Mouse (Mus musculus) kidney, adult 11 months (tissue): ENCODE measurements around the gene Esr1.

Experiments
- DNase-seq: peaks from one replicate; pipeline ENCODE4 v3.0.0; 2022

Gene Esr1

DNA sequence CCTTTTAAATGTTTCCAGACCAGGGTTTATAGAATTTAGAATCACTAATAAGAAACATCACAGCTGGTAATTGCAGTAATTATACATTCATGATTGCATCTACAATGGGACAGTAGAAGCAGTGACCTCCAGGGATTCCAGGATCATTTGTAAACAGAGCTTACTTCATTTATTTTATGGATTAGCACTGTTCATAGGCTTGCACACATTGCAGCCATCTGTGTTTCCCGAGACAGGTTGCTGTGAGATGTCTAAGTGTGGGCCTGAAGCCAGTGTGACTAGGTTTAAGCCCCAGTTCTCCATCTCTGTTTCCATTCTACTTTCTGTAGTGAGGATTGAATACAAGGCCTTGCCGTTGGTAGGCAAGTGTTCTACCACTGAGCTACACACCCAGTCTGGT lies 236.1 kb downstream of the Esr1 start:
- DNase-seq = no peak

DNA sequence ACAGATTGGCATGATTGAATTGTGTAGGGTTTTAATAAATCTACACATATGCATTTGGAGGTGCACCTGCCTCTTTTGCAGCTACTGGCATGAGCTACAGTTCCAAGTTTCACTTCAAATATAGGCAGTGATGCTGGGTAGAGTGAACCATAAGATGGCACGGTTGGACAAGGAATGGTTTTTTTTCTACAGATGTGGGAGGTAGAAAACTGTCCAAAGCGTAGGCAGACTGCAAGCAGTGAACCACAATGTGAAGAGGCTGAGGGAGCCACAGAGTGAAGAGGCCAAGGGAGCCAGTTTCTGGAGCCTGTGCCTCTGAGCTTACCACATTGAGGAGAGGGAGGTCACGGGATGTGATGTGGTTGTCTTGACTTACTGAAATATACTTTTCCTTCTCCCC lies 238.5 kb downstream of the Esr1 start:
- no peak for DNase-seq

DNA sequence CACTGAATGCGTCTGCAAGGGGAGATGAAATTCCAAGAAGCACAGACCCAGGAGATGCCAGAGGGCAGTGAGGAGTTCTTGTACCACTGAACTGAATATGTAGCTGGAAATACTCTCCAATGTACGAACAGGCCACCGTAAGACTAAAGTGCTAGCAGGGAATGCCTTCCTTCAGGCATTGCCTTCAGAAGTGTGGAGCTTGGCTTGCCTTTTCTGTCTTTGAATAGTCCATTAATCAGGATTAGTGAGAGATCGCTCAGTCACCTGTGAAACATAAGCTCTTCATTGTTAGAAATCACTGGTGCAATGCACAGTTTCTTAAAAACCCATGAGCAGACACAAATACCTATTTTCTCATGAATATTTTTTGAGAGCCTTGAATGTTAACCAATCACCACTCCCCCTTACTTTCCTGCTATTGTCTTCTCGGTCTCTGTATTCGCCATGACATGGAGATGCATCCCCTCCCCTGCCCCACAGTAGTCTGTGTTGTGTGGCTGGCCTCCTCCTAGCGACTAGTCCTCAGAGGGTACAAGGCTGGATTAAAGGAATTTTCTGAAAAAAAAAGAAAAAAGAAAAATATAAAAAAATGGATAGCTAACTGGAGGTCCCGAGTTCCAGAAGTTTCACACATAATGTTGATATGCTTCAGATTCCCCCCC lies 263.8 kb downstream of the Esr1 start:
- DNase-seq = no peak

DNA sequence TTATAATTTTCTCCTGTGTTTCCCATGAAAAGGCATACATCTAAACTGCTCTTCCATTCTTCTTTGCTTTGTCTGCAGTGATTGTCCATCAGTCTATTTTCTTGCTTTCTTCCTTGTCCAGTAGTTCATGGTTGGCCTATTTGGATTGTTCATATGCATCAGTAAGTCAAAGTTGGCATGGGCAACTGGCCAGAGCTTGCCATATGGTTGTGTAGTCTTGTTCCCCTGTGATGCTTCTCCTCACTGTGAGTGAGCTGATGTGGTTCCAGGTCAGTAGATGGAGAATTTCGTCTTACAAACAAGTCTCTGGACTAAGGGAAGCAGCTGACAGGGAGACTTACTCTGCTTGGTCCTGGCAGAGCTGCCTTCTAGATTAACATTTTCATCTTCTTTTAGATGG lies 270.0 kb downstream of the Esr1 start:
- DNase-seq = no peak

DNA sequence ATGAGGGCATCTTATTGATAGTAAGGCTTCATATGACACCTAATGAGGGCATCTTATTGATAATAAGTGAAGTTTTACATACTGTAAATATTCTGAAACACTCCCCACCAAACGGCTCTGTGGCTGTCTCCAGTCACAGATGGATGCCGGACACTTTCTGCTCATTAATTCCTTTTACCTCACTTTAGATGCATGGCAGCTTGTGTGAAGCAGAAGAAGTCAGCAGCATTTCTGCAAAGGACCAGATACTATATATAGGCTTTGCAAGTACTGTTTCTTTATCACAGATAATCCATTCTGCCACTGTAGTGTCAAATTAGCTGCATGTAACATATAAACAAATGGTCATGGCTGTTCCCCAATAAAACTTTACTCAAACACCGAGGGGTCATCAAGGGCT lies 274.1 kb downstream of the Esr1 start:
- DNase-seq = no peak

DNA sequence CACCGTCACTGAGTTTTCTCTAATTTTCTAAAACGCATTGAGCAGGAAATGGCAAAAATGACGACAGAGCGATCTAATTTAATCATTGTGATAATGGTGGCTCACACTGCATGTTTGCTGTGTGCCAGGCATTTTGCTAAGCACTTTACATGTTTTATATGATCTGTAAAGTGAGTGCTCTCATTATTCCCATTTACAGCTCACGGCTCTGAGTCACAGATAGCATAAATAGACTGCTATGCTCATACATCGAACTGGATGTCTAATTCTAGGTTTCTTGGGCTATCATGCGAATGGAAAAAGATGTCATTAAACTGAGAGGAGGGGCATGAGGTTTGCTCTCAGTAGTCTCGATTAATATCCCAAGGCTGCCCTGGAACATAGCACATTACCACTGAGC lies 274.6 kb downstream of the Esr1 start:
- no peak for DNase-seq

DNA sequence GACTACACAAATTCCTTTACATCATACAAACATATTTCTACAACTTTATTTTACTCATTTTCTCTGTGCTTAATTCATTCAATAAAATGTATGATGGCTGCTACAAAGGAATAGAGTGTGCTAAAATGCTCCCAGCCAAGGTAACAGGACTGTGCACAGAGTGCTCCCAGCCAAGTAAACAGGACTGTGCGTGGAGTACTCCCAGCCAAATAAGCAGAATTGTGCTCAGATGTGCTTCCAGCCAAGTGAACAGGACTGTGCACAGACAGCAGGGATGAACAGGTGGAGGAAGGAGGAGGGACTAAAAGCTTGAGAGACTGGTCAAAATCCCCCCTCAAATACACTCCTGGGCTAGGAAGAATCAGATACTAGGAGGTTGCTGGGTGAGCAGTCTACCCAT lies 282.1 kb downstream of the Esr1 start:
- DNase-seq = no peak

DNA sequence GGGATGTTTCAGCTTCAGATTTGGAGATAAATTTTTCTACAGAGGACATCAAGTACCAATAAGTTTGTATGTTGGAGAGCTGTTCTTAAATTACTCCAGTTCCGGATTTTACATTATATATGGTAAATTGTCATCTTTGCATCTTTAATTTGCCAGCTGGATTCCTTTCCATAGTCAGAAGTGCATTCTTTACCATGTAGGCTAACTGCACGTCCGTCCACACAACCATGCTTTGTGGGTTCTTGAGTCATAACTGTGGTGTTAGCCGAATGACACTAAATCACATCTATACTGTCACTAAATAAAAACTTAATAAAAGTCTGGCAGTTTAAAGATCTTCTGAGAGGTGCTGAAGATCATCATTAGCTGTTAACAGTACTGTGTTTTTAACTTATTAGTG lies 286.4 kb downstream of the Esr1 start:
- no peak for DNase-seq

DNA sequence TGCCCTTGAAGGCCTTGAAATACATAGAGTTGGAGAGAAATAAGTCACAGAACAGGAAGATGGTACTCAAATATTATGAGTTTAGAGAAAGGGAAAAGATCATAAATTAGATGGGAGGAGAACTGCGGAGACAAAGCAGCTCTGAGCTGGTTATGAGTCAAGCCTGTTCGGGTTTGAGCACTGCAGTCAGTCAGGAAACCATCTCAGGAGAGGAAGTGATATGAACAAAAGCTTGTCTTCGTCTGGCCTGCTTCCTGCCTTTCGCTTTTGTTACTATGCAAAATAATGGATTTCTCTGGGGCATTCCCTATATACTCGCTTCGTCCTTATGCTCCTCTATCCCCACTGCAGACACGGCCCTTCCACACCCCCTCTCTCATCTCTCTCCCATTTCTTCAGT lies 288.9 kb downstream of the Esr1 start:
- DNase-seq = no peak

GRCm38 (mm10) chr10:4909271-4909670 lies 297.9 kb downstream of the Esr1 start:
- DNase-seq = no peak

- no peak for DNase-seq
Observed at GRCm38 (mm10) chr10:4910451-4910850, 299.1 kb downstream of the Esr1 start.

DNA sequence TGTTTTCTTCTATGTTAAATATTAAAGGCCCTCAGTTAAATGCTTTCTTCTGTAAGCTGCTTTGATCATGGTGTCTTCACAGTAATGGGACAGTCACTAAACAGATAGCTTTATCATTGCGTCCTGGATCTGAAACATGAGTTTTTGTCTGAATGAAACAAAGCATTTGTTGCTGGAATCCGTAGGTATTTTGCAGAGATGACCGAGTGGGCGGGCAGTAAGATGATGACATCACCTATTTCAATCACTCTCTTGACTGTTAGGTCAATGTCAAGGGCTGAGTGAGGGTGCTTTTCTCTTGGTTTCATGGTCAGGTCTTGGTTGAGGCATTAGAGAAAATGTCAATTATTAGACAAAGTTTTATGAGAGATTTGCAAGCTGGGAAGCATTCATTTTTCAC lies 307.7 kb downstream of the Esr1 start:
- DNase-seq = no peak

GRCm38 (mm10) chr10:4923616-4924015 lies 312.2 kb downstream of the Esr1 start:
- no peak for DNase-seq

DNA sequence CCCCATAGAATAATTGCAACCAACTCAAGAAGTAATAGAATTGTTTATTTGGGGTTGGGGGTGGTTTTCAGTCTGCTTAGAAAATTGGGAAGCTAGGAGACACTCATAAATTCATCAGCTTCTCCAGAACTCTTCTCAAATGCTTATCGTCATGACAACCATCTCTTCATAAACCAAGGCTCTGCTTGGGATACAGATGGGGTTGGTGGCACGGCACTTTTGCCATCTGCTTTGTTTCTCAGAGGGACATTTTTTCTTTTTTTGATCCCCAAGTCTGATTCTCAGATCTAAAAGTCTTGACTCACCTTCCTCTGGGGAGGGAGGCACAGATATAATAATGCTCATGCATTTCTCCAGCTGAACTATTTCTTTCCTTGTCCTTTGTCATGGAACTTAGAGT lies 313.0 kb downstream of the Esr1 start:
- no peak for DNase-seq

GRCm38 (mm10) chr10:4943148-4943547 lies 331.8 kb downstream of the Esr1 start:
- DNase-seq = no peak

GRCm38 (mm10) chr10:4944725-4945124 lies 333.3 kb downstream of the Esr1 start:
- DNase-seq = no peak

- no peak for DNase-seq
Observed at GRCm38 (mm10) chr10:4965768-4966167, 354.4 kb downstream of the Esr1 start.

DNA sequence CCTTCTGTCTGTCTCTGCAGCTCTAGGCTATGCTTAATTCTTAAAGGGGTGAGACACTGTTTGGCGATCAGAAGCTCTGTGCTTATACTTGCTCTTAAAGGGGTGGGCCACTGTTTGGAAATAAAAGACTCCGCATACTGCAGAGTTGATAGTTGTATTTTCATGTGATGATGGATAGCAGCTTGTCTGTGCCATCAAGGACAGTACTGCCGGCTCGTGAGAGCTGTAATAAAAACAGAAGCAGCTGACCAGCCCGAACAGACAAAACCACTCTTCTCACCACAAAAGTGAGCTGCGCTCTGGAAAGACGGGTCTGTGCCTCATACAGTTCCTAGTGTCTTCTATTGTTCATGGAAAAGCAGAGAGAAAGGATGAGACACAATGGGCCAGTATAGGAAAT lies 359.8 kb downstream of the Esr1 start:
- no peak for DNase-seq

GRCm38 (mm10) chr10:4971586-4971985 lies 360.2 kb downstream of the Esr1 start:
- DNase-seq = no peak

- no peak for DNase-seq
Observed at GRCm38 (mm10) chr10:4972026-4972425, 360.6 kb downstream of the Esr1 start.

- no peak for DNase-seq
Observed at GRCm38 (mm10) chr10:4974246-4974645, 362.9 kb downstream of the Esr1 start.

DNA sequence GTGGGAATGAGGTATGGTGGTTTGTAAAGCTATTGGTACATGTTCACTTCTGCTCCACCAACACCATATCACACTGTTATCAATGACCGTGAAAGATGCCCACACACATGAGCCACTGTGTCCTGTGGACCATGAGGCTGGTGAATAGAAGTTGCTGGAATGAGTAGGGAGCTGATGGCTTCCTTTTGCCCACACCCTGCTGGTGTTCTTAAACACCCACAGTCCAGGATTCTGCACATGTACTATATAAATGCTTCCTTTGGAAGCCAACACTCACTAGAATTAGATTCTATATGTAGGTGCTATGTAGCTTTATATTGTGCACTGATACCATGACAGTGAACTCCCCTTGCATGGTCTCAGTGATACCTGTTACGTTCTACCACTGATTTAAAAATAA lies 365.2 kb downstream of the Esr1 start:
- DNase-seq = no peak

DNA sequence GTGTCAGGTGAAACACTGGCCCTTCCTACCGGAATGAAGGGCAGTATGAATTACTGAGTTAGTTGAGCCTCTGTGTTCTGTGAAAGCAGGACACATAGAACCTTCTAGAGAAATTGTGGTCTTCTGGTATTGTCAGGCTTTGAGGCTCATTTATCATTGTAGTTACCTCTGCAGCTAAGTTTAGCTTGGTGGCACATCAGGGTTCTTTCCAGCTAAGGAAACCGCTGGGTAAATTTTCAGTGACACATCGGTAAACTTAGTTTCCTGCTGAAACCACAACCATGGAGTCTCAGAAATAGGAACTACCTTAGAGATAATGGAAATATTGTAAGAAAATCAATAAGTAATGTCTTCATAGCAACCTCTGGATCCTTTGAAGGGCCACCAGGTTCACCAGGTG lies 366.0 kb downstream of the Esr1 start:
- no peak for DNase-seq

GRCm38 (mm10) chr10:4983919-4984318 lies 372.5 kb downstream of the Esr1 start:
- no peak for DNase-seq

DNA sequence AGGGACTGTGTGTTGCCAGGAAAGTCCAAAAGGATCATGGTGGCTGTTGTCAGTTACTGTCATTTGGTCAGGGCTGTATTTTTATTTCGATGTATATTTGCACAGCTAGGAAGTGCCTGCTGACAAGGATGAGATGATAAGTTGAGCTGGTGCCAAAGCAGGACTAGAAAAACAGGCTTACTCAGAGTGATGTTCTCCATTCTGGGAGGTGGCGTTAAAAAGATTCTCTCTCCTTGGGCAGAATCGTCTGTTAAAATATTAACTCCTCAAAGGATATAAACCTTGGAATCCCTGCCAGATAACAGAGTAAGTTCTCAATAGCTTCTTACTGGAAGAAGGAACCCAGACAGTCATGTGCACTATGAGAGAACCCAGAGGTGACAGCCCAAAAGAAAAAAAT lies 382.4 kb downstream of the Esr1 start:
- no peak for DNase-seq

DNA sequence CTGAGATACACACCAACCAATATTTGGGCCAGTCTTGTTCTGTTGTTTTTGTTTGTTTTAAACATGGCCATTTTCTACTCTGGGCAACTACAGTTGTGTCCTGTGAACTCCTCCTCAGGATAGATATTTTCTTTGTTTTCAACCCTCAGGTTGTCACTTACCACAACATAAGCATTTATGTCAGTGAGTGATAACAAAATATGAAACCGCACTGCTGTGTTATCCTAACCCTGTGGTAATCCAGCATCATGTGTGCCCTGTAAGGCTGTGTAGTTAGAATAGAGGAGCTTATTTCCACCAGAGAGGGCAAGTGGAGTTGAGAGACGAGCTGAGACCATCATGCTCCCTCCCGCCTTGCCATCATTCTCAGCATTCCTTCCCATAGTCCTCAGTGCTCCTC lies 385.2 kb downstream of the Esr1 start:
- DNase-seq = no peak
